8 mouse cellular contexts compared by ENCODE assay signal in genomic region chr1:180365180-180365810, GRCm38 (mm10). TPM values are rescaled to one million over a fixed set of nuclear protein-coding genes. Genes with fewer than 3 reads are reported as not detected.
DNase-seq lines count a peak whose midpoint lies in the region; ATAC-seq and TF ChIP-seq lines count a peak whose summit lies in the region.

No protein-coding gene starts in this region.

- peak overlapping the region; percentile 78 for H3K4me3 ChIP-seq in ES-Bruce4 (ENCODE audit: low read depth, low read length)
- H3K4me3 ChIP-seq in forebrain, embryonic 13.5 days = peak overlapping the region; percentile 44
- H3K4me3 ChIP-seq in liver, embryonic 16.5 days (ENCODE audit: low read depth, low read length) = peak overlapping the region; percentile 50
- peak overlapping the region; percentile 24 for H3K4me3 ChIP-seq in neural tube, embryonic 12.5 days
- peak overlapping the region; percentile 40 for H3K4me3 ChIP-seq in stomach, postnatal 0 days (ENCODE audit: low read depth, low read length)

- TF ChIP-seq CTCF in ES-Bruce4 (IDR thresholded peaks at IDR 0.05; ENCODE audit: low read depth, low read length) = no peak
- TF ChIP-seq CTCF in stomach, postnatal 0 days (IDR thresholded peaks at IDR 0.05; ENCODE audit: low read depth) = peak; percentile 35

- H3K9me3 ChIP-seq in ES-Bruce4 (replicated peaks; ENCODE audit: control insufficient read depth, insufficient read depth, low read length, poor library complexity, severe bottlenecking) = no peaks in the 10 kb centered on the region
- no peaks in the 10 kb centered on the region for H3K9me3 ChIP-seq in forebrain, embryonic 13.5 days (replicated peaks)
- no peaks in the 10 kb centered on the region for H3K9me3 ChIP-seq in liver, embryonic 16.5 days (replicated peaks; ENCODE audit: control insufficient read depth, low read length)
- H3K9me3 ChIP-seq in neural tube, embryonic 12.5 days = no peaks in the 10 kb centered on the region
- no peaks in the 10 kb centered on the region for H3K9me3 ChIP-seq in stomach, postnatal 0 days (ENCODE audit: control insufficient read depth, low read length)

- intact Hi-C loops in heart, postnatal 10 days (cut with DNase I) = loop anchor here (2.0 kb wide), 1 partner anchor 32 kb away; no protein-coding TSS in a partner anchor

- H3K4me1 ChIP-seq in ES-Bruce4 (ENCODE audit: control insufficient read depth, insufficient read depth, low read length) = no peaks in the 10 kb centered on the region
- H3K4me1 ChIP-seq in forebrain, embryonic 13.5 days = peaks cover 40% of the 10 kb centered on the region
- H3K4me1 ChIP-seq in liver, embryonic 16.5 days (ENCODE audit: control insufficient read depth, low read depth, low read length) = peaks cover 15% of the 10 kb centered on the region
- H3K4me1 ChIP-seq in neural tube, embryonic 12.5 days = peaks cover 22% of the 10 kb centered on the region
- peaks cover 6% of the 10 kb centered on the region; the same call in 1 of the 2 replicates for H3K4me1 ChIP-seq in stomach, postnatal 0 days (replicated peaks; ENCODE audit: control insufficient read depth, insufficient read depth)

- peak; percentile 71 for ATAC-seq in cerebellum, adult (ENCODE audit: insufficient number of reproducible peaks, low FRiP score, low TSS enrichment)
- ATAC-seq in forebrain, embryonic 13.5 days = peak; percentile 98
- ATAC-seq in liver, embryonic 16.5 days (ENCODE audit: low read depth) = peak; percentile 89
- ATAC-seq in neural tube, embryonic 12.5 days (ENCODE audit: low FRiP score, low read depth) = peak; percentile 96
- peak; percentile 88 for ATAC-seq in stomach, postnatal 0 days (ENCODE audit: low FRiP score, low TSS enrichment)

- peak; percentile 82 for TF ChIP-seq POLR2A in ES-Bruce4 (IDR thresholded peaks at IDR 0.05; ENCODE audit: insufficient read depth, low read length)

- H3K27me3 ChIP-seq in ES-Bruce4 (ENCODE audit: control insufficient read depth, insufficient read depth, low read length, poor library complexity, severe bottlenecking) = no peaks in the 10 kb centered on the region
- H3K27me3 ChIP-seq in forebrain, embryonic 13.5 days = no peaks in the 10 kb centered on the region
- H3K27me3 ChIP-seq in liver, embryonic 16.5 days (ENCODE audit: control insufficient read depth, insufficient read depth, low read depth, low read length) = peaks cover 3% of the 10 kb centered on the region; the same call in 1 of the 2 replicates
- H3K27me3 ChIP-seq in neural tube, embryonic 12.5 days (replicated peaks) = no peaks in the 10 kb centered on the region
- H3K27me3 ChIP-seq in stomach, postnatal 0 days (ENCODE audit: control insufficient read depth, insufficient read depth, low read length) = no peaks in the 10 kb centered on the region

- WGBS in forebrain, embryonic 13.5 days = 2% methylated on average over 29 of the region's 29 CpGs
- WGBS in liver, embryonic 16.5 days (ENCODE audit: insufficient replicate concordance) = 4% methylated on average over 29 of the region's 29 CpGs
- WGBS in neural tube, embryonic 12.5 days = 2% methylated on average over 29 of the region's 29 CpGs
- under 1% methylated on average over 29 of the region's 29 CpGs for WGBS in stomach, postnatal 0 days

- peak overlapping the region; percentile 69 for H3K4me2 ChIP-seq in forebrain, embryonic 13.5 days
- H3K4me2 ChIP-seq in liver, embryonic 16.5 days (ENCODE audit: low read depth, low read length) = peak overlapping the region; percentile 72
- peak overlapping the region; percentile 59 for H3K4me2 ChIP-seq in neural tube, embryonic 12.5 days (replicated peaks)
- peak overlapping the region; percentile 72 for H3K4me2 ChIP-seq in stomach, postnatal 0 days (replicated peaks; ENCODE audit: low read depth)

- no peak overlapping the region for H3K9ac ChIP-seq in ES-Bruce4 (ENCODE audit: low read depth, poor library complexity, severe bottlenecking)
- peak overlapping the region; percentile 74 for H3K9ac ChIP-seq in forebrain, embryonic 13.5 days
- H3K9ac ChIP-seq in liver, embryonic 16.5 days (ENCODE audit: low read depth, low read length) = peak overlapping the region; percentile 38; the same call in 1 of the 2 replicates
- peak overlapping the region; percentile 41 for H3K9ac ChIP-seq in neural tube, embryonic 12.5 days
- peak overlapping the region; percentile 59; the same call in 1 of the 2 replicates for H3K9ac ChIP-seq in stomach, postnatal 0 days (ENCODE audit: low read length)

- H3K36me3 ChIP-seq in ES-Bruce4 (ENCODE audit: control insufficient read depth, insufficient read depth, low read length, poor library complexity, severe bottlenecking) = no peaks in the 10 kb centered on the region
- no peaks in the 10 kb centered on the region for H3K36me3 ChIP-seq in forebrain, embryonic 13.5 days (ENCODE audit: poor library complexity, severe bottlenecking)
- no peaks in the 10 kb centered on the region for H3K36me3 ChIP-seq in liver, embryonic 16.5 days (ENCODE audit: control insufficient read depth, insufficient read depth)
- no peaks in the 10 kb centered on the region for H3K36me3 ChIP-seq in neural tube, embryonic 12.5 days
- no peaks in the 10 kb centered on the region for H3K36me3 ChIP-seq in stomach, postnatal 0 days (ENCODE audit: control insufficient read depth, insufficient read depth, low read length)

- H3K27ac ChIP-seq in ES-Bruce4 (ENCODE audit: insufficient read depth, low read length) = no peak overlapping the region
- H3K27ac ChIP-seq in forebrain, embryonic 13.5 days = peak overlapping the region; percentile 95
- peak overlapping the region; percentile 52 for H3K27ac ChIP-seq in liver, embryonic 16.5 days (ENCODE audit: low read length)
- H3K27ac ChIP-seq in neural tube, embryonic 12.5 days = peak overlapping the region; percentile 57
- H3K27ac ChIP-seq in stomach, postnatal 0 days (replicated peaks) = peak overlapping the region; percentile 85

- TF ChIP-seq EP300 in ES-Bruce4 (IDR thresholded peaks at IDR 0.05; ENCODE audit: insufficient read depth, low read depth, low read length) = no peak
- TF ChIP-seq EP300 in stomach, postnatal 0 days (optimal IDR thresholded peaks at IDR 0.05) = no peak

- peak; percentile 93 to 94 for DNase-seq in heart, postnatal 10 days
- peak; percentile 92 to 96 for DNase-seq in kidney, postnatal 4 days
- peak; percentile 91 for DNase-seq in stomach, postnatal 0 days (ENCODE audit: low spot score)

RNA-seq across cellular contexts. Expression of gene Itpkb, which starts 35.0 kb away (rescaled TPM):
- polyA plus RNA-seq in ES-Bruce4 (2011; ENCODE audit: insufficient read depth, insufficient read length, low read depth, missing spikeins) = 12.2 and 12.4 TPM in 2 replicates
- 2.3 and 2.5 TPM in 2 replicates for polyA plus RNA-seq in forebrain, embryonic 13.5 days (2015; fragmentation: Nextera tagmentation; extraction: Ambion mirVana)
- 10 to 100 TPM; 81.4 to 93.6 TPM for total RNA-seq in heart, postnatal 10 days (2021)
- polyA plus RNA-seq in liver, embryonic 16.5 days (2015; fragmentation: Nextera tagmentation; extraction: Ambion mirVana) = 1.2 and 1.4 TPM in 2 replicates
- polyA plus RNA-seq in neural tube, embryonic 12.5 days (2016; fragmentation: Nextera tagmentation; extraction: Ambion mirVana) = 5.4 and 5.5 TPM in 2 replicates
- 3.7 and 4.0 TPM in 2 replicates for polyA plus RNA-seq in stomach, postnatal 0 days (2015; fragmentation: Nextera tagmentation; extraction: Ambion mirVana)

Comparison
In these comparisons a context has a peak if more than half of its experiments do, and no peak if none do; other contexts are left out.
1. H3K4me3 ChIP-seq: peak in every context shown above with its lines; median percentile 78 in ES-Bruce4; 50 in liver, embryonic 16.5 days; 44 in forebrain, embryonic 13.5 days; 40 in stomach, postnatal 0 days; 24 in neural tube, embryonic 12.5 days.